Mouse (Mus musculus) layer of hippocampus, adult 9-10 months (tissue): ENCODE measurements around the gene Rala.
"Not testable (repeated sequence)": the region's sequence is repeated elsewhere in the genome, so short reads cannot be mapped to it uniquely, and the experiment has no call there.

Experiments used
- DNase-seq: peaks from one replicate; pipeline ENCODE4 v3.0.0; 2022; ENCODE audit warnings: low spot score

Rala gene

GRCm38 (mm10) chr13:17944078-17944917 lies at the start of gene Rala:
Gene Rala (minus strand): TSS chr13:17944239.
- DNase-seq = peak; percentile 65

DNA sequence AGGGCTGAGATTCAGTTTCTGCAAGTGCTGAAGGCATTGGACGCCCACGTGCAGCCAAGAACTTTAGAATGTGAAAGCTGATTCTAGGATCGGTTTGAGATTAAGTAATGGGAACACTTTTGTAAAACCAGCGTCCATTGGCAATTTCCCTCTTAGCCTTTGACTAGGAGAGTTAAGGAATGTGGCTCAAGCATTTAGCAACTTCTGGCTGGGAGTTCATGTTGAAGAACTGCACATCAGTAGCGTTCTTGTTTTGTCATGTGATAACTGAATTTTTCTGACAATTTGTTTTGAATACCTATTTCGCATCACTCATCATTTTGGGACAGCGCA lies 49.4 kb upstream of the Rala start:
- no peak for DNase-seq

- DNase-seq = peak; percentile 71
Observed at GRCm38 (mm10) chr13:17992697-17993514, 48.9 kb upstream of the Rala start, which contains the start of gene Yae1d1. Gene Yae1d1 (minus strand): TSS chr13:17993349.

DNA sequence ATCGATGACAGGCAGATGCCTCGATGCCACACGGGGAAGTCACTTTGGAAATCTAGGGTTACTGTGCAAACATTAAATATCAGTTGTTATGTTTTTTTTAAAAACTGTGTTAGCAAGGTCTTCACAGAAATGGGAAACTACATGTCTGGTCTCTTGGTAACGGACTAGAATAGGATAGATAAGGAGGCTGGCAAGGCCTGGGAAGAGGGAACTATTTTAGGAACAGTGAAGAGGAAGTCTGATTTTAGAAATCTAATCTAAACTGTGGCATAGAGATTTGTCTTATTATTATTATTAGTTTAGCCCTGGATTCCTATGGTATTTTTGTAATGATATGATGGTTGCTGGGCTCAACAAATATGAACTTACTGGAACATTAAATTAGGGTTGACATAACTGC lies 48.0 kb upstream of the Rala start:
- no peak for DNase-seq

GRCm38 (mm10) chr13:17983194-17983593 lies 39.2 kb upstream of the Rala start:
- DNase-seq = peak; percentile 39

DNA sequence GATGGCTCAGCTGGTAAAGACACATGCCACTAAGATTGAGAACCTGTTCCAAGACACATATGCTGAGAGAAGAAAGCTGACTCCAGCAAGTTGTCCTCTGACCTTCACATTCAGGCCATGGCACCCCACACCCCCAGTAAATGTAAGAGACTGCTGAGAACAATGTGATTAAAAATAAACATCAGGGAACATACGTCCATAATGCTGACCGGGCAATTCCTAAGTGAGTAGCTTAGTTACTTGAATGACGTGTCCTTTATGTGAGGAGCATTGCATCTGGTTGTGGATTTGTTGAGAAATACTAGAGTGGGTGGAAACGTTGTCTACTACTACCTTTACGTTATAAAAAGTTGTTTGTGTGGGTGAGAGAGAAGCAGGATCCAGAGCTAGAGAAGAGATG lies 38.6 kb upstream of the Rala start:
- no peak for DNase-seq

- DNase-seq = no peak
Observed at GRCm38 (mm10) chr13:17976854-17977739, 33.1 kb upstream of the Rala start.

DNA sequence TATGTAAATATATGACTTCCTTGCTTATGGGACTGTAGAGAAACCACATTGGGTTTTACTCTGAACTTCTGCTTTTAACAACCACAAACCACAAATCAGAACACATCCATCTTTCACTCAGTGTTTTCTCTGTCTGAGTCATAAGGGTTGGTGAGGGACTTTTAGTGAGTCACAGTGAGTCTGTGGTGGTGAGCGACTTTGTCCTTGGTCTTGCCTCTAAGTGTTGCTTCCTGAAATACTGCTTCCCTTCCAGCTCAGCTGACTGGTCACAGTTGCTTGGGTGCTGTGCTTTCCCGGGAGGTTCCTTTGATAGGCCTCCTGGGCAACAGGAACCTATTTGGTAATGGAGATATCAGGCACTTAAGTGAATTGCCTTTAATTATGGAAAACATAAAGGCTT lies 31.9 kb upstream of the Rala start:
- peak; percentile 11 for DNase-seq

DNA sequence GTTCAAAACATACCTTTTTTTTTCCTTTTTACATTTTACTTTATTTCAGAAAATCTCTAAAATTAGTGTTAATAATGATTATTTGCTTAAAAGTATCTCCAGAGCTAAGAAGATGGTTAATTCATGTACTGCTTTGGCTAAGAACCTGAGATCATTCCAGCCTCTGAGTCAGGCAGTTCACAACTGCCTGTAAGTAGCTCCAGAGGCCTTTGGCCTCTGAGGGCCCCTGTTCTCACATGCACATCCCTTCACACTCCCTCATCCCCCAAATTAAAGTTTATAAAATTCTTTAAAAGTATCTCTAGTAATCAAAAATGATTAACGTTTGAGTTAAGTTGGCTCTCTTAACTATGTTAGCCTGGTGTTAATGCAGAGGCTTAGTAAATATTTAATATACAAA lies 31.4 kb upstream of the Rala start:
- DNase-seq = no peak

GRCm38 (mm10) chr13:17974734-17975133 lies 30.7 kb upstream of the Rala start:
- no peak for DNase-seq

GRCm38 (mm10) chr13:17960613-17961012 lies 16.6 kb upstream of the Rala start:
- no peak for DNase-seq

GRCm38 (mm10) chr13:17954282-17954681 lies 10.2 kb upstream of the Rala start:
- no peak for DNase-seq

DNA sequence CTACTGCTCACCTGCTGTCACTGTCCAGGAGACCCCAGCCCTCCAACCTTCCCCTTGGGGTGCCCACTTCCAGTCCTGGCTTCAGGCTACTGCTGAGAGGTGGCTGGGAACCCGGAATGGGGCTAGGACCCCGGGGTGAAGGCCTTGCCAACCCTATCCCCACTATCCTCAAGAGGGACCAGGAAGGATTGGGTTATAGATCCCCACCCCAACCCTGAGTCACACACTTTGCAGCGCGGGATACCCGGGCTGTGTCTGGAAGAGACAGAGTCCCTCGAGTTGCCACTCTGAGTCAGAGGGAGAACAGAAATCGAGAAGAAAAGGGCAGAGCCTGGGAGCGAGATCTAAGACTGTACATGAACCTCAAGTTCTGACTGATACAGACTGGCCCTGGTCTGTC lies 6.5 kb upstream of the Rala start:
- not testable (repeated sequence) for DNase-seq

DNA sequence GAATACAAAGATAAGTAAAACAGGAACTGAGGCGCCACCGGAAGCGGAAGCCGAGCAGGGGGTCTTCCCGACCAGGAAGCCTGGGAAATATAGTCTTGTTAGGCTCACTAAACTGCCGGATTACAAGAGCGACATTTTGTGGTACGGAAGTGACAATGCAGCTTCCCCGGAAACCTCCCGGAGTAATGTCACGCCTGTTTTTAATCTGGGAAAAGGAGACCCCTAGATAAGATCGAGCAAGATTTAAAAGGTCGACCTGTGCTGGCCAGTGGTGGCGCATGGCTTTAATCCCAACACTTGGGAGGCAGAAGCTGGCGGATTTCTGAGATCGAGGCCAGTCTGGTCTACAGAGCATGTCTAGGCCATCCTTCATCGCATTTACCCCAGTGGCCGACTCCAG lies 5.5 kb upstream of the Rala start:
- DNase-seq = no peak

DNA sequence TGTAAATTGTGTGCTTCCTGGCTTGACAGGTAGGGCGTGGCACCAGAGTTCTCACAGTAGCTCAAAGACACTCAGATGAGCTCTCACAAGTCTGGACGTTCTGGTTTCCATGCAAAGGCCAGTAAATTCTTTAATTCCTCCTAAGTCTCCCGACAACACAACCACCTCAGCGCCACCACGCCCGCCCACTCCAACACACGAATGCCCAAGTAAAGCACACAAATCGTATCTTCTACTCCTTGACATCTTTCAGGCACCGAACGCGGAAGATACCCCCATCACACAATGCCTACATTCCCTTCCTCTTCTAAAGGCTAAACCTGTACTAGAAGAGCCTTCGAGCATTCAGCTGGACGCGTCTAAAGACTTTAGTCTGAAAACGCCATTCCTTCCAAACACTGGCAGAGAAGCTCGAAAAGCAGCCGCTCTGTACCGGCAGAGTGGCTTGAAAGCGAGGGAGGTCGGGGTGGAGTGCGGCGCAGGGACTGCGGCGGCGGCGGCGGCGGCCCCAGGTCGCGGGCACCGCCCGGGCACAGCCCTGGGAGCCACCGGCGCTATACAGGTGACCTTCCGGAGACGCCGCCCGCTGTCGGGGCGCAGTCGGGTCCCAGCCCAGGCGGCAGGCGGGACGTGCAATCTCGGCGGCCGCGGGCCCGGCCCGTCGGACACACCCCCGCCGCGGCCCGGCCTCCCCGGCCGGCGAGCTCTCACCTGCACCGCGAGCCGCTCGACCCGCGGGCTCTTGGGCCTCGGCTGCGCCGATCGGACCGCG lies 547 bp downstream of the Rala start:
- DNase-seq = peak; percentile 18

DNA sequence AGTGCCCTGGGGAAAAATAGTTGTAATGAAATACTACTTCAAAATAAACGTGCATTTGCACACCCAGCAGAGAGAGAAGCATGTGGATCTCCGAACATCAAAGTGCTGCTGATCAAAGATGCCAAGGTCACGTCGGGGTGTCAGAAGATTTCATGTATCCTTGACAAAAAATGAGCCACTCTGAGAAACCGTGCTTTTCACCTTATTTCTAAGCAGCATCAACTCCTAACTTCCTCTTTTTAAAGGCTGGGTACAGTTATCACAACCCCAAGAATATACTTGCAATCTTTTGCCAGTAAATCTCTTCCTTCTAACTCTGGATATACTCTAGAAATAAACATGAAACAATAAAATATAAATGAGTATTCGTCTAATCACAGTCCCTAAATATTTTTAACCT lies 1.7 kb downstream of the Rala start:
- no peak for DNase-seq

- no peak for DNase-seq
Observed at GRCm38 (mm10) chr13:17907309-17907708, 36.7 kb downstream of the Rala start.

- DNase-seq = no peak
Observed at GRCm38 (mm10) chr13:17901474-17901873, 42.6 kb downstream of the Rala start.

DNA sequence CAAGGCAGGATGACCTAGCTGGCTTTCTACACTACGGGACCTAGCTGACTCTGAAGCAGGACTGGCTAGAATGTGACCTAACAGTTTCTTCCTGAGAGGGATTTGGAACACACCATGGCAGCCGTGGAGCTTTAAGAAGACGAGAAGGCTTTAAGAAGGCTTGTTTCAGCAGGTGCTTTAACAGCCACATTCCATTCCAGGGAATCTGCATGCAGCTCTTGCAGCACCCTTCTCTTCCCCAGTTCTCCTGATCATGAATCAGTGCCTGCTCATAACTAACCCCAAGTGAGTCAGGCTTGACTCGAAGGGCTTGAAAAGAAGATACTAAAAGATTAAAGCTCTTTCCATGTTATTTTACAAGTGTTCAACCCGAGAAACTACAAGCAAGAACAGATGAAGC lies 43.4 kb downstream of the Rala start:
- no peak for DNase-seq

- no peak for DNase-seq
Observed at GRCm38 (mm10) chr13:17897040-17897439, 47.0 kb downstream of the Rala start.

DNA sequence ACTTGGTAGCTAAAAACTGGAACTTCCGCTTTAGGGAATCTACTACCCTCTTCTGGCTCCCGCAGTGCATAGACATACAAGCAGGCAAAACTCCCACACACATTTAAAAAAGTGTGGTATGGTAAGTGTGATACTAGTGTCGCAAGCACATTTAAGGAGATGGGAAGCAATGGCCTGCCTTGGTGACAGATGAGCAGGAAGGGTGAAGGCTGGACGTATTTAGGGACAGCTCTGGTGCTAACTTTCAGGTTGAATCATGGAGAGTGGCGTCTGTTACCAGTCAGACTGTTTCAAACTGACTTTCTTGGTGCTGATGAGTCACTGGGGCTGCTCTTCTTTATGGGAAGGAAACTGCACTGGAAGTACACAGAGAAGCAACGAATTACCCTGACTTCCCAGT lies 52.5 kb downstream of the Rala start:
- DNase-seq = no peak

- no peak for DNase-seq
Observed at GRCm38 (mm10) chr13:17884211-17884610, 59.8 kb downstream of the Rala start.
